Mouse (Mus musculus) midbrain, postnatal 0 days (tissue): ENCODE results near the gene Cntn6. TPM values are rescaled to one million over a fixed set of nuclear protein-coding genes. Genes with fewer than 3 reads are reported as not detected.

ENCODE experiments used
- ATAC-seq: fragments of 200-750 bp; cut with Nextera tagmentation; 2 replicates; pipeline ENCODE4 v1.8.0; 2017; ENCODE audit warnings: moderate number of reproducible peaks, mild to moderate bottlenecking, moderate TSS enrichment, moderate library complexity; ENCODE audit not compliant: low FRiP score
- DNase-seq: peaks from one replicate; pipeline ENCODE4 v3.0.0-alpha.2; 2015; ENCODE audit warnings: low spot score
- H3K27ac ChIP-seq: fragments of 300-500 bp; sonication (generic); 2 replicates; pipeline ENCODE4 v1.5.1; 2014; ENCODE audit warnings: low read depth, mild to moderate bottlenecking, low read length, mixed read lengths
- H3K27me3 ChIP-seq: fragments of 300-500 bp; sonication (generic); 2 replicates; pipeline ENCODE4 v1.6.1; 2014; ENCODE audit warnings: low read length, control low read depth, mixed read lengths; ENCODE audit not compliant: insufficient read depth
- H3K36me3 ChIP-seq: fragments of 300-500 bp; sonication (generic); 2 replicates; pipeline ENCODE4 v1.6.1; 2014; ENCODE audit warnings: low read length, control low read depth, mixed read lengths; ENCODE audit not compliant: insufficient read depth
- H3K4me1 ChIP-seq: fragments of 300-500 bp; sonication (generic); 2 replicates; pipeline ENCODE4 v1.6.1; 2014; ENCODE audit warnings: mild to moderate bottlenecking, control low read depth, antibody characterized with exemption, low read length, mixed read lengths; ENCODE audit not compliant: insufficient read depth
- H3K4me2 ChIP-seq: fragments of 300-500 bp; sonication (generic); 2 replicates; pipeline ENCODE4 v1.6.1; 2014; ENCODE audit warnings: low read depth, mild to moderate bottlenecking, low read length, mixed read lengths; ENCODE audit not compliant: poor library complexity, severe bottlenecking
- H3K4me3 ChIP-seq: fragments of 300-500 bp; sonication (generic); 2 replicates; pipeline ENCODE4 v1.5.1; 2014; ENCODE audit warnings: low read depth, mild to moderate bottlenecking, low read length, moderate library complexity
- H3K9ac ChIP-seq: fragments of 300-500 bp; sonication (generic); replicated peaks from 2 replicates; pipeline ENCODE4 v1.6.1; 2014; ENCODE audit warnings: mild to moderate bottlenecking, low read length, moderate library complexity, mixed read lengths; ENCODE audit not compliant: poor library complexity, severe bottlenecking
- H3K9me3 ChIP-seq: fragments of 300-500 bp; sonication (generic); 2 replicates; pipeline ENCODE4 v1.6.1; 2016; ENCODE audit warnings: low read length, control low read depth
- CTCF ChIP-seq: IDR thresholded peaks from 2 replicates; pipeline ENCODE4 v1.5.1; 2016; ENCODE audit warnings: antibody characterized with exemption, mild to moderate bottlenecking
- WGBS: fragments of 180-500 bp; shearing (Covaris S2); extraction: QIAGEN DNeasy Blood & Tissue Kit; methylation state at CpG from one replicate; pipeline ENCODE4 v1.1.7; 2014; 5-methylcytosine and 5-hydroxymethylcytosine counted together
- polyA plus RNA-seq: library from polyadenylated mRNA; unstranded; fragments of >200 nt; fragmentation: Nextera tagmentation; extraction: Ambion mirVana; gene quantifications from 2 replicates; pipeline ENCODE4 v1.2.1, GENCODE M21; 2015
- total RNA-seq: library from RNA; depleted of rRNA; stranded (reverse); fragments of >200 nt; gene quantifications from 2 replicates; pipeline ENCODE4 v1.2.3, GENCODE M21; 2014

Gene Cntn6
- total and polyA plus RNA-seq, 2 experiments from 2014 or later, result 19.5 to 31.1 TPM

DNA sequence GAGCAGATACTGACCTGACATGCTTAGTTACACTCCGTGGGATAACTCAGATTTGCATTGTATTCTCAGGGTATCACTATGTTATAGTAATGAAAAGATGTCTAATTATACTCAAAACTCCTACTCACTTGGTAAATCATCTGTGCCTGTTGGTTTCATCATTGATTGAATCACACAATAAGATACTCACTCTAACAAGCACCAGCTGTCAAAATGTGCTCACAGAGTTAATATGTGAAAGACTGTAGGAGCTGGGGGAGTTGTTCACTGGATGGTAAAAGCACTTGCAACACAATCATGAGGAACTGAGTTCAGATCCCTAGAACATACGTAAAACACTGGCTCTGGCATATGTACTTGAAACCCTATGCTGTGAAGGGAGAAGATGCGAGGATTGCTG lies 398.5 kb downstream of the Cntn6 start:
- Histone ChIP-seq H3K9me3 (no peaks in the 10 kb centered on the region), H3K36me3 (no peaks in the 10 kb centered on the region), H3K9ac (no peak overlapping the region), H3K27me3 (no peaks in the 10 kb centered on the region), H3K27ac (no peak overlapping the region), H3K4me2 (no peak overlapping the region), H3K4me1 (no peaks in the 10 kb centered on the region), H3K4me3 (no peak overlapping the region)
- TF ChIP-seq CTCF, result no peak
- 88% methylated on average over 3 of the region's 3 CpGs for WGBS
- no peak for DNase-seq
- no peak for ATAC-seq
